Mouse (Mus musculus) urinary bladder, postnatal 10 days (tissue): ENCODE data around the gene Rpl29.

Experiments used
- DNase-seq: peaks from one replicate; pipeline ENCODE4 v3.0.0; 2022; ENCODE audit warnings: low spot score

Rpl29 gene

DNA sequence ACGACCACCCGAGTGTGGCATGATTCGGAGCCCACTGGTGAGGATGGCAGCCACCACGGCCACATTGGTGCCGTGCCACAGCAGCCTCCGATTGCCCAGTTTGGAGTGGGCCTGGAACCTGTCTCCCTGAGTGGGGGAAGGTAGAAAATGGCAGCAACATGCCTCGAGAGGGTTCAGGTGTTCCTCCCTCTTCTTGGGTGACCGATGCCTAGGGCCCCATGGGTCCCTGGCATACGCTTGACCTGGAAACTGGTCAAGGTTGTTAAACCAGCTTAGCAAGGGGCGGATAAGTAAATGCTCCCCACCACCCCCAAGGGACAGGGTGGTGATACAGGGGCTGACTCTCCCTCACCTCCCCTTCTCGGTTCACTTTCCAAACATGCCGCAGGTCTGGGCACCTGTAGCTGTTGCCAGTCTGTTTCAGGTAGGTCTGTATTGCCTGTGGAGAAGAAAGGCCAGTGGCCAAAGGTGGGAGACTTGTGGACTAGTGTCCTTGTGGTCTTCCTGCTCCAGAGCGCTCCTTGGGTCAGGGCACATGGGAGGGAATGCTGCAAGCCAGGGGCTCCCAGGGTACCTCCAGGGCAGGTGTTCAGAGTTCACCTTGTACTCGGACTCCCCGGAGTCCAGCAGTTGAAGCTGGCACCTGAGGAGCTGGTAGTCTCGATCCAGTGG lies 44.0 kb downstream of the Rpl29 start:
- DNase-seq = peak; percentile 8

- DNase-seq = peak; percentile 9
Observed at GRCm38 (mm10) chr9:106473753-106474105, 44.5 kb downstream of the Rpl29 start.

GRCm38 (mm10) chr9:106474456-106474855 lies 45.2 kb downstream of the Rpl29 start:
- peak; percentile 45 for DNase-seq

- peak; percentile 13 for DNase-seq
Observed at GRCm38 (mm10) chr9:106475046-106475445, 45.8 kb downstream of the Rpl29 start.

DNA sequence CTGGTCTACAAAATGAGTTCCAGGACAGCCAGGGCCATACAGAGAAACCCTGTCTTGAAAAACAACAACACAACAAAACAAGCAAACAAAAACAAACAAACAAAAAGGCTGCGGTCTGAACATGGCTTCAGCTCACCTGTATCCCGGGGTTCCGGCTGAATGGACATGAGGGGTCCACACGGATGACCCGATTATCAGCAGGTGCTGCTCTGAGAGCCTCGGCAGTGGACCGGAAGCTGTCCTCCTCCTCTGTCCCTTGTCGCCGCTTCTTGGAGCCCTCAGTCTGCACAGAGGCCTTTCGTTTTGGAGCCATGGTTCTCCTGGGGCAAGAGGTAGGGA lies 46.4 kb downstream of the Rpl29 start, which contains the start of gene Rrp9:
Gene Rrp9, plus strand, starts transcription at position 301 of the 339 bp plus-strand sequence.
- peak; percentile 7 for DNase-seq

DNA sequence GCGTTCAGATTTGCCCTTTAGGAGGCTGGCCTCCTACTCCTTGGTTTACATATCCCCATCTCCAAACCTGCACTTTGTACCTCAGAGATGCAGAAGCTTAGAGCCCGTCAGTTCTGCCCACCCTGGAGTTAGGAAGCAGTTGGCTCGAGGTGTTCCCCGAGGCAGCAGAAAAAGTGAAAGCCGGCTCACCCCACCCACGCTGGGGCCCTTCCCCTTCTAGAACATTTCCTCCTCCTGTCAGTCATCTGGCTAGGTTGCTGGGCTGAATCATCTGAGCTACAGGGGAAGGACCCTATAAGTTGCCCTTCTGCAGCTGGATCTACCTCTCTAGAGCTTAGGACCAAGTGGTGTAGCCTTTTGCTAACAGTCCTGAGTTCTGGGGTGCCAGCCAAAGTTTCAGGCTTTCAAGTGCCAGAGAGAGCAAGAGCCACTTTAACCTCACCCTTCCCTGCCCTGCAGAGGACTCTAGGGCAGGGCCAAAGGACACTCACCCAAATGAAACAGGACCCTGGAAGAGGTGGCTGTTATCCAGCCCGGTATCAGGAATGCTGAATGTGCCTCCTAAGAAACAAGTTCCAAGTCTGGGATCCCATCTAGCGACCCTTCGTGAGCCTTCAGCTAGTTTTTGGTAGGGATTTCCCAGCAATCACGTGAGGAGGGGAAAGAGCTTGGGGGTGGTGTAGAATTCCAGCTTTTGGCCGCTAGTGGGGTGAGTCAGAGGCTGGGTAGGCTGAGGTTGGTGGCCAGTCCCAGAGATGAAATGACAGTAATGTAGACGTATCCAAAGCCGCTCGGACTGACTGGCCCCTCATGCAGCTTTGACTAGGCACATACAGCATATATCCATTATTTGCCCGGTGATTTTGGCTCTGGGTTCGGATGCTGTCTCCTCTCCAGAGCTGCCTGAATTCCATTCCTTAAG lies 47.0 kb downstream of the Rpl29 start:
- peak; percentile 16 for DNase-seq

- peak; percentile 94 for DNase-seq
Observed at GRCm38 (mm10) chr9:106476924-106477484, 47.8 kb downstream of the Rpl29 start, which contains the start of gene Parp3. Gene Parp3 (minus strand): TSS chr9:106476949.

- DNase-seq = no peak
Observed at GRCm38 (mm10) chr9:106477649-106478048, 48.4 kb downstream of the Rpl29 start.

DNA sequence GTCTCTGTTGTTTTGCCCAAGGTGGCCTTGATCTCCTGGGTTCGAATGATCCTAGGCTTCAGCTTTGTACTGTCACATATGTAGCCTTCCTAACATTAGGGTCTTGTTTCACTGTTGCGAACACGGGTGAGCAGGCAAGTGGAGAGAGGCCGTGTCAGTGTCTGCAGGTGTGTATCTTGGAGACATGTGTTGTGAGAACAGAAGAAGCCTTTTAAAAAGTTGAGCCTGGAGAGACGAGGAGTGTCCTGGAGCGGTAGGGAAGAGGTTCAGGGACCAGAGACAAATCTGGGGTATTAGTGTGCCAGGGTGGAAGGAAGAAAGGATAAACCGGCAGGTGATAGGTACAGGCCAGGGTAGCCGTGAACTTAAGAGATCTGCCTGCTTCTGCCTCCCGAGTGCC lies 48.8 kb downstream of the Rpl29 start:
- DNase-seq = peak; percentile 5

- peak; percentile 7 for DNase-seq
Observed at GRCm38 (mm10) chr9:106480541-106480940, 51.3 kb downstream of the Rpl29 start.

GRCm38 (mm10) chr9:106481075-106481474 lies 51.8 kb downstream of the Rpl29 start:
- DNase-seq = peak; percentile 4
